ENCODE assay signal across 8 mouse cellular contexts in genomic region chr8:72320803-72321583, GRCm38 (mm10). TPM values are rescaled to one million over a fixed set of nuclear protein-coding genes. Genes with fewer than 3 reads are reported as not detected.
DNase-seq lines count a peak whose midpoint lies in the region; ATAC-seq and TF ChIP-seq lines count a peak whose summit lies in the region.

No protein-coding gene starts in this region.

- DNase-seq in CD4-positive, CD25-positive, alpha-beta regulatory T cell, adult 2 months (ENCODE audit: low read depth, low spot score) = peak; percentile 64
- DNase-seq in spleen, adult 2 months (ENCODE audit: low read depth in 1 of 2, low spot score in 2 of 2) = no peak
- DNase-seq in spleen, postnatal 14 days (ENCODE audit: low spot score in 2 of 2) = no peak
- DNase-seq in liver, embryonic 14.5 days (ENCODE audit: low read depth in 3 of 3, low spot score in 3 of 3) = no peak
- no peak for DNase-seq in stomach, postnatal 0 days (ENCODE audit: low spot score)
- no peak for DNase-seq in cerebellum, adult 9-10 months
- DNase-seq in gastrocnemius, postnatal 10 days = no peak

- TF ChIP-seq POLR2A in spleen, adult 2 months (IDR thresholded peaks at IDR 0.05; ENCODE audit: low read depth, low read length) = no peak

- TF ChIP-seq EP300 in liver, embryonic 14.5 days (IDR thresholded peaks at IDR 0.05; ENCODE audit: low read depth) = no peak
- no peak for TF ChIP-seq EP300 in stomach, postnatal 0 days (optimal IDR thresholded peaks at IDR 0.05)

- 45% methylated on average over 25 of the region's 25 CpGs for WGBS in spleen, adult 2 months
- 61% methylated on average over 25 of the region's 25 CpGs for WGBS in liver, embryonic 14.5 days (ENCODE audit: insufficient replicate concordance)
- 64% methylated on average over 25 of the region's 25 CpGs for WGBS in stomach, postnatal 0 days

- H3K9me3 ChIP-seq in liver, embryonic 14.5 days (ENCODE audit: control insufficient read depth, low read length) = no peaks in the 10 kb centered on the region
- no peaks in the 10 kb centered on the region for H3K9me3 ChIP-seq in stomach, postnatal 0 days (ENCODE audit: control insufficient read depth, low read length)

- H3K27me3 ChIP-seq in spleen, adult 2 months (ENCODE audit: control insufficient read depth, insufficient read depth, low read length) = no peaks in the 10 kb centered on the region
- H3K27me3 ChIP-seq in liver, embryonic 14.5 days (ENCODE audit: control insufficient read depth, insufficient read depth, low read length) = peaks cover 29% of the 10 kb centered on the region
- no peaks in the 10 kb centered on the region for H3K27me3 ChIP-seq in stomach, postnatal 0 days (ENCODE audit: control insufficient read depth, insufficient read depth, low read length)

- ATAC-seq in CD4-positive, CD25-positive, alpha-beta regulatory T cell, adult 4 months = no peak
- ATAC-seq in liver, embryonic 14.5 days (ENCODE audit: insufficient read depth) = no peak
- no peak for ATAC-seq in stomach, postnatal 0 days (ENCODE audit: low FRiP score, low TSS enrichment)

- H3K36me3 ChIP-seq in spleen, adult 2 months (ENCODE audit: control insufficient read depth, insufficient read depth, low read length) = peaks cover 39% of the 10 kb centered on the region
- no peaks in the 10 kb centered on the region for H3K36me3 ChIP-seq in liver, embryonic 14.5 days (replicated peaks; ENCODE audit: control insufficient read depth, insufficient read depth, low read depth)
- H3K36me3 ChIP-seq in stomach, postnatal 0 days (ENCODE audit: control insufficient read depth, insufficient read depth, low read length) = peaks cover 3% of the 10 kb centered on the region; the same call in 1 of the 2 replicates

- H3K9ac ChIP-seq in liver, embryonic 14.5 days (replicated peaks) = no peak overlapping the region
- peak overlapping the region; percentile 43 for H3K9ac ChIP-seq in stomach, postnatal 0 days (ENCODE audit: low read length)

- no peak for TF ChIP-seq CTCF in spleen, adult 2 months (IDR thresholded peaks at IDR 0.05; ENCODE audit: extremely low read depth, insufficient read depth, insufficient read length, insufficient replicate concordance)
- no peak for TF ChIP-seq CTCF in liver, embryonic 14.5 days (IDR thresholded peaks at IDR 0.05; ENCODE audit: low read depth)
- no peak for TF ChIP-seq CTCF in stomach, postnatal 0 days (IDR thresholded peaks at IDR 0.05; ENCODE audit: low read depth)

- peak overlapping the region; percentile 90 for H3K27ac ChIP-seq in spleen, adult 2 months (ENCODE audit: insufficient read depth, low read length)
- no peak overlapping the region for H3K27ac ChIP-seq in liver, embryonic 14.5 days
- H3K27ac ChIP-seq in stomach, postnatal 0 days (replicated peaks) = no peak overlapping the region

- peak overlapping the region; percentile 74 for H3K4me2 ChIP-seq in liver, embryonic 14.5 days (ENCODE audit: low read depth)
- H3K4me2 ChIP-seq in stomach, postnatal 0 days (replicated peaks; ENCODE audit: low read depth) = peak overlapping the region; percentile 98

- H3K4me1 ChIP-seq in spleen, adult 2 months (ENCODE audit: control insufficient read depth, insufficient read depth, insufficient read length) = peaks cover 19% of the 10 kb centered on the region
- H3K4me1 ChIP-seq in liver, embryonic 14.5 days (replicated peaks; ENCODE audit: control insufficient read depth in 2 of 2, insufficient read depth in 2 of 2, low read length in 1 of 2) = peaks cover 0 to 9% of the 10 kb centered on the region in 2 experiments; a peak in 2 of 4 replicates
- H3K4me1 ChIP-seq in stomach, postnatal 0 days (replicated peaks; ENCODE audit: control insufficient read depth, insufficient read depth) = no peaks in the 10 kb centered on the region; the same call in 1 of the 2 replicates

- peak overlapping the region; percentile 95 for H3K4me3 ChIP-seq in spleen, adult 2 months (ENCODE audit: extremely low read depth, insufficient read depth, insufficient read length)
- peak overlapping the region; percentile 14 to 23 for H3K4me3 ChIP-seq in liver, embryonic 14.5 days (ENCODE audit: insufficient read depth in 1 of 2, low read depth in 2 of 2, low read length in 2 of 2)
- peak overlapping the region; percentile 63 for H3K4me3 ChIP-seq in stomach, postnatal 0 days (ENCODE audit: low read depth, low read length)

RNA-seq across cellular contexts. Expression of gene Klf2, which starts 2.2 kb away (rescaled TPM):
- 10 to 100 TPM; 17.1 to 31.0 TPM for polyA plus RNA-seq in CD4-positive, CD25-positive, alpha-beta regulatory T cell, adult 4 months (2017; shearing (Covaris generic))
- 219 and 378 TPM in 2 replicates for polyA plus RNA-seq in spleen, adult 2 months (2012; rRNA removed)
- polyA plus RNA-seq in liver, embryonic 14.5 days (2012; rRNA removed) = 2.9 and 3.4 TPM in 2 replicates
- 2.0 and 2.6 TPM in 2 replicates for polyA plus RNA-seq in liver, embryonic 14.5 days (2014; fragmentation: Nextera tagmentation; extraction: Ambion mirVana)
- 9.5 and 11.1 TPM in 2 replicates for polyA plus RNA-seq in stomach, postnatal 0 days (2015; fragmentation: Nextera tagmentation; extraction: Ambion mirVana)
- 10 to 100 TPM; 25.2 to 31.9 TPM for total RNA-seq in gastrocnemius, postnatal 10 days (2021)

RNA-seq across cellular contexts. Expression of gene Gm10282, which starts 15.9 kb away (rescaled TPM):
- polyA plus RNA-seq in CD4-positive, CD25-positive, alpha-beta regulatory T cell, adult 4 months (2017; shearing (Covaris generic)) = 10 to 100 TPM in 1 of 2 experiments, 1 to 10 TPM in 1; 7.1 to 12.4 TPM
- 1.4 and 1.7 TPM in 2 replicates for polyA plus RNA-seq in spleen, adult 2 months (2012; rRNA removed)
- 0.83 and 7.4 TPM in 2 replicates for polyA plus RNA-seq in liver, embryonic 14.5 days (2012; rRNA removed)
- polyA plus RNA-seq in liver, embryonic 14.5 days (2014; fragmentation: Nextera tagmentation; extraction: Ambion mirVana) = 7.3 and 8.0 TPM in 2 replicates
- polyA plus RNA-seq in stomach, postnatal 0 days (2015; fragmentation: Nextera tagmentation; extraction: Ambion mirVana) = 9.6 and 9.9 TPM in 2 replicates
- total RNA-seq in gastrocnemius, postnatal 10 days (2021) = 10 to 100 TPM; 14.2 to 15.8 TPM

Comparison
In these comparisons a context has a peak if more than half of its experiments do, and no peak if none do; other contexts are left out.
1. H3K4me3 ChIP-seq: peak in every context shown above with its lines; median percentile 95 in spleen, adult 2 months; 63 in stomach, postnatal 0 days; 18 in liver, embryonic 14.5 days.